ENCODE assay signal across 8 mouse cellular contexts in the genomic region with DNA sequence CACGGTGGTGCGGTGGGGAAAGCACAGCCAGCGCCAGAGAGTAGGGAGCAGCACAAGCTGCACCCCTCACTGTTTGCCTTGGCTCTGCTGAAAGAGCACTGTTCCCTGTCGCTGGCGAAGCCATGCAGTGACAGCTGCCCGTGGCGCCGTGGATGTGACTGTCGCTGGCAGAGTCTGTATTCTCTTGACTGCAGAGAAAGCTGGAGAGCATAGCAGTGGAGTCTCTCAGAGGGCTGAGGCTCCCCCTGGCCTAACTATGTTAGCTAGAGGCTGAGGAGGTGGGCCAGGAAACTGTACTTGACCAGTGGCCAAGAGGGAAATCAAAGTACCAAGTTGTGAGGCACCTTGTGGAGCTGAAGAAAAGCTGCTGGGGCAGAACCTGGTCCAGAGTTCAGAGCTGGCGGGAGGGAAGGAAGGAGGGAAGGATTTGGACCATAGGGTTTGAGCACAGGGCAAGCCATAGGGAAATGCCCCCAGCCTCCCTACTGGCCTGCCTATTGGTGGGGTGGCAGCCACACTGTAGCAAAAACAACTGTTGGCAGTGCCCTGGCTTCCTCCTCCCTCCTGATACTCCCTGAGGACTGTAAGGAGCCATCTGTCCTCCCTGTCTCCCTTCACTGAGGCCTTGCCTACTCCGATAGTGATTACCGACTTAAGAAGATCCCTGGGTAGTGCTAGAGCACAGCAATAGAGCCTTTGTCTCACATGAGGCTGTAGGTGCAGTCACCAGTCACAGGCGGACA. TPM values are rescaled to one million over a fixed set of nuclear protein-coding genes. Genes with fewer than 3 reads are reported as not detected.
DNase-seq lines count a peak whose midpoint lies in the region; ATAC-seq lines count a peak whose summit lies in the region.

No protein-coding gene starts in this region.

- H3K4me1 ChIP-seq in kidney, embryonic 16.5 days (ENCODE audit: insufficient read depth, low read length): no peaks in the 10 kb centered on the region
- H3K4me1 ChIP-seq in midbrain, embryonic 13.5 days (replicated peaks): peaks cover 12% of the 10 kb centered on the region; the same call in 1 of the 2 replicates

- no peaks in the 10 kb centered on the region for H3K27me3 ChIP-seq in kidney, embryonic 16.5 days (ENCODE audit: insufficient read depth, low read length)
- H3K27me3 ChIP-seq in midbrain, embryonic 13.5 days: no peaks in the 10 kb centered on the region

- no peak for ATAC-seq in kidney, embryonic 16.5 days (ENCODE audit: low FRiP score, low TSS enrichment)
- ATAC-seq in midbrain, embryonic 13.5 days: no peak
- no peak for ATAC-seq in activated CD4-positive, CD25-positive, alpha-beta regulatory T cell, adult 4 months

- no peak overlapping the region; the same call in 1 of the 2 replicates for H3K27ac ChIP-seq in kidney, embryonic 16.5 days (ENCODE audit: low read length)
- no peak overlapping the region for H3K27ac ChIP-seq in midbrain, embryonic 13.5 days

- peaks cover 84% of the 10 kb centered on the region for H3K36me3 ChIP-seq in kidney, embryonic 16.5 days (ENCODE audit: insufficient read depth, low read length)
- H3K36me3 ChIP-seq in midbrain, embryonic 13.5 days: peaks cover 98% of the 10 kb centered on the region

- WGBS in kidney, embryonic 16.5 days: 88% methylated on average over 13 of the region's 13 CpGs
- 81% methylated on average over 13 of the region's 13 CpGs for WGBS in midbrain, embryonic 13.5 days

- no peak overlapping the region for H3K4me3 ChIP-seq in kidney, embryonic 16.5 days (ENCODE audit: low read length)
- no peak overlapping the region for H3K4me3 ChIP-seq in midbrain, embryonic 13.5 days (replicated peaks)

- no peaks in the 10 kb centered on the region for H3K9me3 ChIP-seq in kidney, embryonic 16.5 days (ENCODE audit: low read length)
- H3K9me3 ChIP-seq in midbrain, embryonic 13.5 days: no peaks in the 10 kb centered on the region

- DNase-seq in kidney, adult 18-20 months: peak; percentile 64
- DNase-seq in cerebellum, adult 9-10 months: peak; percentile 66
- peak; percentile 79 to 85 for DNase-seq in kidney, adult 8-10 months
- peak; percentile 75 for DNase-seq in right cerebral cortex, adult 18-20 months
- no peak for DNase-seq in urinary bladder, adult 18-20 months (ENCODE audit: low spot score in 2 of 2)

- no peak overlapping the region for H3K4me2 ChIP-seq in kidney, embryonic 16.5 days (replicated peaks; ENCODE audit: low read depth, low read length)
- H3K4me2 ChIP-seq in midbrain, embryonic 13.5 days (replicated peaks): no peak overlapping the region

- H3K9ac ChIP-seq in kidney, embryonic 16.5 days (replicated peaks; ENCODE audit: low read length): no peak overlapping the region
- H3K9ac ChIP-seq in midbrain, embryonic 13.5 days (replicated peaks): no peak overlapping the region

RNA-seq across cellular contexts. Expression of gene Kmt5a, which starts 13.8 kb away (rescaled TPM):
- polyA plus RNA-seq in kidney, embryonic 16.5 days (2015; fragmentation: Nextera tagmentation; extraction: Ambion mirVana): 30.7 and 38.1 TPM in 2 replicates
- 20.4 and 23.6 TPM in 2 replicates for polyA plus RNA-seq in midbrain, embryonic 13.5 days (2015; fragmentation: Nextera tagmentation; extraction: Ambion mirVana)
- polyA plus RNA-seq in activated CD4-positive, CD25-positive, alpha-beta regulatory T cell, adult 4 months (2017; shearing (Covaris generic)): 10 to 100 TPM; 23.4 to 26.8 TPM

RNA-seq across cellular contexts. Expression of gene Rilpl2, which starts 24.7 kb away (rescaled TPM):
- 34.7 and 36.8 TPM in 2 replicates for polyA plus RNA-seq in kidney, embryonic 16.5 days (2015; fragmentation: Nextera tagmentation; extraction: Ambion mirVana)
- polyA plus RNA-seq in midbrain, embryonic 13.5 days (2015; fragmentation: Nextera tagmentation; extraction: Ambion mirVana): 18.2 and 19.4 TPM in 2 replicates
- polyA plus RNA-seq in activated CD4-positive, CD25-positive, alpha-beta regulatory T cell, adult 4 months (2017; shearing (Covaris generic)): 10 to 100 TPM; 69.3 to 73.3 TPM

RNA-seq across cellular contexts. Expression of gene Sbno1, which starts 27.7 kb away (rescaled TPM):
- polyA plus RNA-seq in kidney, embryonic 16.5 days (2015; fragmentation: Nextera tagmentation; extraction: Ambion mirVana): 72.7 and 94.8 TPM in 2 replicates
- 116 and 118 TPM in 2 replicates for polyA plus RNA-seq in midbrain, embryonic 13.5 days (2015; fragmentation: Nextera tagmentation; extraction: Ambion mirVana)
- polyA plus RNA-seq in activated CD4-positive, CD25-positive, alpha-beta regulatory T cell, adult 4 months (2017; shearing (Covaris generic)): 100 to 1,000 TPM; 135 to 152 TPM

RNA-seq across cellular contexts. Expression of gene Snrnp35, which starts 29.4 kb away (rescaled TPM):
- polyA plus RNA-seq in kidney, embryonic 16.5 days (2015; fragmentation: Nextera tagmentation; extraction: Ambion mirVana): 27.4 and 29.4 TPM in 2 replicates
- 26.1 and 26.3 TPM in 2 replicates for polyA plus RNA-seq in midbrain, embryonic 13.5 days (2015; fragmentation: Nextera tagmentation; extraction: Ambion mirVana)
- 10 to 100 TPM in 1 of 2 experiments, 1 to 10 TPM in 1; 5.0 to 12.3 TPM for polyA plus RNA-seq in activated CD4-positive, CD25-positive, alpha-beta regulatory T cell, adult 4 months (2017; shearing (Covaris generic))

Comparison
In these comparisons a context has a peak if more than half of its experiments do, and no peak if none do; other contexts are left out.
1. DNase-seq: peak in kidney, adult 18-20 months (single experiment), cerebellum, adult 9-10 months (single experiment), kidney, adult 8-10 months (2 of 2) and right cerebral cortex, adult 18-20 months (single experiment); none in urinary bladder, adult 18-20 months (0 of 2).